In the genomic region with DNA sequence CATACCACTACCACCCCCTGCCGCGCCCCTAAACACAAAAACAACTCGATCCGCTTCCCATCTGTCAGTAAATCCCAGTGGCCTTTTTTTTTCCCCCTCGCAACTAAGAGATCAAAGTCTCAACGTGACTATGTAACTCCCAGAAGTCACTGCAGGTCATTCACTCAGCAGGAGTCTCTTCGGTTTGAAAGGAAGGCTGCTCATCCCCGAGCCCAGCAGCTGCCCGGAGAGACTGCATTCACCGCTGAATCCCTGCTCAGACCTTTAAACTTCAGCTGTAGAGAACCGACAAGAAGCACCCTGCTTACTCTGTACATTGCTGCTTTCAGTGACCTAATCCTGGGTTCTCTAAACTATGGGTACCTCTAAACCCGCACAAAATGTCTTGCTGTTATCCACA, we compare ENCODE assay signal across 8 mouse cellular contexts. TPM values are rescaled to one million over a fixed set of nuclear protein-coding genes. Genes with fewer than 3 reads are reported as not detected.
DNase-seq lines count a peak whose midpoint lies in the region; ATAC-seq and TF ChIP-seq lines count a peak whose summit lies in the region.

No protein-coding gene starts in this region.

- no peak for TF ChIP-seq CTCF in liver, adult 2 months (IDR thresholded peaks at IDR 0.05; ENCODE audit: low read depth, low read length)

- no peak overlapping the region for H3K9ac ChIP-seq in liver, adult 2 months (ENCODE audit: low read depth, low read length)
- no peak overlapping the region for H3K9ac ChIP-seq in hindbrain, embryonic 12.5 days
- H3K9ac ChIP-seq in limb, embryonic 14.5 days (ENCODE audit: low read depth, low read length, severe bottlenecking), result peak overlapping the region; percentile 29; the same call in 1 of the 2 replicates

- no peaks in the 10 kb centered on the region for H3K9me3 ChIP-seq in hindbrain, embryonic 12.5 days (replicated peaks)
- H3K9me3 ChIP-seq in limb, embryonic 14.5 days (ENCODE audit: control insufficient read depth, low read length), result no peaks in the 10 kb centered on the region

- H3K4me3 ChIP-seq in liver, adult 2 months (ENCODE audit: insufficient read depth, low read depth, low read length), result no peak overlapping the region
- no peak overlapping the region for H3K4me3 ChIP-seq in hindbrain, embryonic 12.5 days
- no peak overlapping the region; the same call in 1 of the 2 replicates for H3K4me3 ChIP-seq in limb, embryonic 14.5 days (replicated peaks; ENCODE audit: low read length)

- WGBS in liver, adult 2 months, result 8% methylated on average over 12 of the region's 12 CpGs
- WGBS in hindbrain, embryonic 12.5 days, result 1% methylated on average over 12 of the region's 12 CpGs
- WGBS in limb, embryonic 14.5 days, result 4% methylated on average over 12 of the region's 12 CpGs

- no peaks in the 10 kb centered on the region for H3K79me2 ChIP-seq in liver, adult 2 months (ENCODE audit: control insufficient read depth, insufficient read depth, low read length)

- no peaks in the 10 kb centered on the region for H3K4me1 ChIP-seq in liver, adult 2 months (ENCODE audit: control insufficient read depth, insufficient read depth, low read length)
- H3K4me1 ChIP-seq in hindbrain, embryonic 12.5 days, result peaks cover 24% of the 10 kb centered on the region
- no peaks in the 10 kb centered on the region for H3K4me1 ChIP-seq in limb, embryonic 14.5 days (ENCODE audit: control insufficient read depth, insufficient read depth, low read length)

- DNase-seq in liver, adult 2 months (ENCODE audit: extremely low read depth, low read depth, low spot score), result peak; percentile 37
- DNase-seq in liver, result no peak
- DNase-seq in limb, embryonic 14.5 days (ENCODE audit: low spot score), result no peak
- peak; percentile 78 for DNase-seq in retina, postnatal 1 day
- no peak for DNase-seq in layer of hippocampus, adult 11-12 months (ENCODE audit: low spot score)
- DNase-seq in layer of hippocampus, postnatal 14 days (ENCODE audit: low spot score in 2 of 2), result no peak

- H3K27me3 ChIP-seq in liver, adult 2 months (ENCODE audit: control insufficient read depth, insufficient read depth, low read length), result no peaks in the 10 kb centered on the region
- H3K27me3 ChIP-seq in hindbrain, embryonic 12.5 days, result no peaks in the 10 kb centered on the region
- no peaks in the 10 kb centered on the region for H3K27me3 ChIP-seq in limb, embryonic 14.5 days (ENCODE audit: control insufficient read depth, insufficient read depth, low read length)

- no peaks in the 10 kb centered on the region for H3K36me3 ChIP-seq in liver, adult 2 months (ENCODE audit: control insufficient read depth, insufficient read depth, low read length)
- no peaks in the 10 kb centered on the region for H3K36me3 ChIP-seq in hindbrain, embryonic 12.5 days
- no peaks in the 10 kb centered on the region for H3K36me3 ChIP-seq in limb, embryonic 14.5 days (ENCODE audit: control insufficient read depth, insufficient read depth, low read length)

- ATAC-seq in hindbrain, embryonic 12.5 days (ENCODE audit: low FRiP score), result peak; percentile 74
- ATAC-seq in limb, embryonic 14.5 days (ENCODE audit: low FRiP score, low read depth), result no peak
- ATAC-seq in megakaryocyte, adult 5-6 weeks (ENCODE audit: poor library complexity, severe bottlenecking), result no peak

- no peak for TF ChIP-seq POLR2A in liver, adult 2 months (IDR thresholded peaks at IDR 0.05; ENCODE audit: extremely low read depth, insufficient read depth, low read length)
- TF ChIP-seq POLR2A in limb, embryonic 14.5 days (IDR thresholded peaks at IDR 0.05; ENCODE audit: borderline replicate concordance, extremely low read depth, insufficient read depth, insufficient read length), result no peak

- peak overlapping the region; percentile 37 for H3K4me2 ChIP-seq in hindbrain, embryonic 12.5 days (replicated peaks)
- H3K4me2 ChIP-seq in limb, embryonic 14.5 days (replicated peaks; ENCODE audit: low read depth, low read length, severe bottlenecking), result peak overlapping the region; percentile 42

- no peak overlapping the region for H3K27ac ChIP-seq in liver, adult 2 months (replicated peaks; ENCODE audit: insufficient read depth, low read depth, low read length)
- H3K27ac ChIP-seq in hindbrain, embryonic 12.5 days, result peak overlapping the region; percentile 25
- no peak overlapping the region for H3K27ac ChIP-seq in limb, embryonic 14.5 days (replicated peaks; ENCODE audit: low read depth, low read length)

RNA-seq across cellular contexts. Expression of gene Txlnb, which starts 31.4 kb away (rescaled TPM):
- total RNA-seq in liver, adult 2 months (2014; rRNA removed), result 0.07 and 0.18 TPM in 2 replicates
- polyA plus RNA-seq in liver, adult 2 months (2012; rRNA removed), result 0.06 TPM in 1 of 2 replicates, not detected in the other
- 4.0 and 5.0 TPM in 2 replicates for polyA plus RNA-seq in hindbrain, embryonic 12.5 days (2016; fragmentation: Nextera tagmentation; extraction: Ambion mirVana)
- polyA plus RNA-seq in limb, embryonic 14.5 days (2012; rRNA removed), result 3.1 and 3.9 TPM in 2 replicates
- 4.0 and 5.7 TPM in 2 replicates for polyA plus RNA-seq in limb, embryonic 14.5 days (2014; fragmentation: Nextera tagmentation; extraction: Ambion mirVana)
- under 1 TPM; 0.21 TPM for total RNA-seq in layer of hippocampus, postnatal 14 days (2021)
- total RNA-seq in megakaryocyte, adult 5-6 weeks (2015), result 0.02 and 0.30 TPM in 2 replicates
- total RNA-seq in megakaryocyte, adult 5-6 weeks (2017), result 0.26 TPM in 1 of 2 replicates, not detected in the other

Comparison
In these comparisons a context has a peak if more than half of its experiments do, and no peak if none do; other contexts are left out.
1. DNase-seq: peak in liver, adult 2 months (single experiment) and retina, postnatal 1 day (single experiment); none in liver (single experiment), limb, embryonic 14.5 days (single experiment), layer of hippocampus, adult 11-12 months (single experiment) and layer of hippocampus, postnatal 14 days (0 of 2).